Mouse (Mus musculus) regulatory T cell (primary cell): ENCODE results near the gene Rprd1b.

Experiments
- in situ Hi-C: fragments of 300-600 bp; cut with MboI, MseI; formaldehyde crosslinking; loops from one replicate; pipeline ENCODE4 v1.15.1; 2025; ENCODE audit warnings: high pct_unique_total_duplicates

Gene Rprd1b

GRCm38 (mm10) chr2:158170394-158170793 is 142.1 kb downstream of the Rprd1b start:
- in situ Hi-C loops: no loop called here

DNA sequence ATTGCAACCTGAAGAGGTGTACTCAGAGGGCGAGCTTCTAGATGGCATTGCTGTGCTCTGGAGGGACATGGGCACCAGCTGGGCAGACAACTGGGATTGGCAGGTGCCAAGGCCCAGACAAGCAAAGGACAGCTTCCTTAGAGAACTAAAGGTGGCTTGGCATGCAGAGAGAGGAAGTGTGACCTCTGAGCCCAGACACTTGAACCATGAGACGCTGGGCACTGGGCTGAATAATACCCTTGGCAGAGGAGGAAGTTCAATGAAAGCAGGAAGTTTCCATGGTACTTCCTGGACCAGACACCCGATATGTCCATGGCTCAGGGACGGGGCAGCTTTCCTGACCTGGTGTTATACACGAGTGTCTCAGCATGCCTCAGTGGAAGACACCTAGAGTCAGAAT is 146.1 kb downstream of the Rprd1b start:
- in situ Hi-C loops: no loop called here

GRCm38 (mm10) chr2:158174958-158175357 is 146.7 kb downstream of the Rprd1b start:
- in situ Hi-C loops: no loop called here

GRCm38 (mm10) chr2:158175433-158175832 is 147.1 kb downstream of the Rprd1b start:
- in situ Hi-C loops: no loop called here

GRCm38 (mm10) chr2:158176763-158177162 is 148.5 kb downstream of the Rprd1b start:
- in situ Hi-C loops: no loop called here

DNA sequence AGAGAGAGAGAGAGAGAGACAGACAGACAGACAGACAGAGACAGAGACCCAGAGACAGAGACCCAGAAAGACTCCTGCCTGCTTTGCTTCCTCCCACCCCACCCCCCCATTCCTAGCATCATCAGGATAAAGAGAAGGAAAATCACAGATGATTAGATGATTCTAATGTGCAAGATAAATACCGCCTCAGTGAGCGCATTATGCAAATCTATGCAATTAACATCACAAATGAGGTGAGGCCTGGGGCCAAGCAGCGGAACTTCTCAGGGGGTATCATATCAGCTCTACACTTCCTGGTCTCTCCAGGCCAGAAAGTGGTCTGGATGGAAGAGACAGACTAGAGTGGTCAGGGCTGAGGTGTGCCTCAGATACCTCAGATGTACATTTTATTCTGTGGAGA is 149.3 kb downstream of the Rprd1b start:
- in situ Hi-C loops: no loop called here

DNA sequence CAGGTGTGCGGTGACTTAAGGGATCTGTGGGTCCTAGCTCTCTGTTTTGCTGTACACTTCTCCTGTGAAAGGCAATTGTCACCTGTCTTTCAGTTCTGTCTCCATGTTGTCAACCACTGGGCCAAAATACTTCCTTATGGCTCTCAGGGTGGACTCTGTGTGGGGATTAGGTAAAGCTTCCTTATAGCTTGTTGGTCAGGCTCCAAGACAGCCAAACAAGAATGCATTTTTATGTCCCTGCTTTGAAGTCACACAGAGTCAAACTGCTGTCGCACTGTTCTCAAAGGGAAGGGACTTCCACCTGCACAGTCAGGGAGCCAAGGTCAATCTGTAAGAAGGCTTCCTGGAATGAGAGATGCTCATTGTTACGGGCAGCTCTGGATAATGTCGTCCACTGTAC is 149.8 kb downstream of the Rprd1b start:
- in situ Hi-C loops: no loop called here

DNA sequence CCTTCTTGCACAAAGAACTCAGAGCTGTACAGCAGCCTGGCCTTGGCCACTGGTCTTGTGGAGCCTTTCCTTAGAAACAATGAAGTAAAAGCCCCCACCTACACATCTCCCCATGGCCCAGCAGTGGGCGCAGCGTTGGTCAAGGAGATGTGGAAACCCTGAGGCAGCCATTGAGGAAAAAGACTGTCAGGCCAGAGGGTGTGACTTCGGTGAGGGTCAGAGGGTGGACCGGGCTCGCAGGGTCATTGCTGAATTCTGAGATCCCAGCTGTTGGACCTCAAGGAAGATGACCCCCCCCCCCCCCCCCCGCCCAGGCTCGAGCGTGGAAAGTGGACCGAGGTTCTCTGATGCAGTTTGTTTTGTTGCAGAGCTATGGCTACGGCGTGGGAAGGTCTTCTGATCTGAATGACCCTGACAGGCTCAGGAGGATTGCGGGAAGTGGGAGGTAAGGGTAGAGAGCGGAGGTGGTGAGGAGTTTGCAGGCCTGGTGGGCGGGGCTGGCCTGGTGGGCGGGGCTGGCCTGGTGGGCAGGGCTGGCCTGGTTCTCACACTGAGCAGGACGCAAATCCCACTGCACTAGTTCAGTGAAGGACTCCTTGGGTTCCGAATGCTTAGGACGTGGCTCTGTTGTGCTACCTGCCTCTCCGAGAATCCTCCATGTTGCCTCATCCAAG is 150.5 kb downstream of the Rprd1b start:
- in situ Hi-C loops: no loop called here

- in situ Hi-C loops: no loop called here
Observed at GRCm38 (mm10) chr2:158179370-158180111, 151.2 kb downstream of the Rprd1b start.

- in situ Hi-C loops: no loop called here
Observed at GRCm38 (mm10) chr2:158180797-158181196, 152.5 kb downstream of the Rprd1b start.
